In genomic region chr7:29061522-29062037, GRCm38 (mm10) we compare ENCODE assay signal across 8 mouse cellular contexts.
DNase-seq lines count a peak whose midpoint lies in the region; ATAC-seq lines count a peak whose summit lies in the region.

No protein-coding gene starts in this region.

- H3K4me2 ChIP-seq in heart, embryonic 12.5 days, result peak overlapping the region; percentile 46
- peak overlapping the region; percentile 19 for H3K4me2 ChIP-seq in forebrain, embryonic 12.5 days
- peak overlapping the region; percentile 23; the same call in 1 of the 2 replicates for H3K4me2 ChIP-seq in kidney, embryonic 16.5 days (replicated peaks; ENCODE audit: low read depth, low read length)
- H3K4me2 ChIP-seq in midbrain, embryonic 15.5 days, result 0 out of 2 replicates have a peak overlapping the region, but pooled peaks have one; percentile 14

- no peak for ATAC-seq in heart, embryonic 12.5 days (ENCODE audit: insufficient number of reproducible peaks, low FRiP score)
- ATAC-seq in forebrain, embryonic 12.5 days (ENCODE audit: low FRiP score), result no peak
- ATAC-seq in kidney, embryonic 16.5 days (ENCODE audit: low FRiP score, low TSS enrichment), result peak; percentile 25; the same call in 1 of the 2 replicates
- ATAC-seq in midbrain, embryonic 15.5 days (replicated peaks), result no peak

- H3K4me3 ChIP-seq in heart, embryonic 12.5 days, result no peak overlapping the region; the same call in 1 of the 2 replicates
- no peak overlapping the region for H3K4me3 ChIP-seq in forebrain, embryonic 12.5 days (replicated peaks)
- H3K4me3 ChIP-seq in kidney, embryonic 16.5 days (ENCODE audit: low read length), result no peak overlapping the region
- no peak overlapping the region for H3K4me3 ChIP-seq in midbrain, embryonic 15.5 days

- no peak for DNase-seq in heart, adult 11 months
- peak; percentile 89 for DNase-seq in Muller cell, postnatal 12 days (ENCODE audit: inconsistent ontology term)
- DNase-seq in adrenal gland, adult 18-20 months (ENCODE audit: low spot score in 2 of 2), result no peak
- no peak for DNase-seq in cerebellum, adult 11 months

- H3K4me1 ChIP-seq in heart, embryonic 12.5 days (replicated peaks), result no peaks in the 10 kb centered on the region; the same call in 1 of the 2 replicates
- no peaks in the 10 kb centered on the region; the same call in 1 of the 2 replicates for H3K4me1 ChIP-seq in forebrain, embryonic 12.5 days
- no peaks in the 10 kb centered on the region for H3K4me1 ChIP-seq in kidney, embryonic 16.5 days (ENCODE audit: insufficient read depth, low read length)
- H3K4me1 ChIP-seq in midbrain, embryonic 15.5 days, result no peaks in the 10 kb centered on the region

- no peak overlapping the region for H3K9ac ChIP-seq in heart, embryonic 12.5 days
- H3K9ac ChIP-seq in forebrain, embryonic 12.5 days, result no peak overlapping the region
- H3K9ac ChIP-seq in kidney, embryonic 16.5 days (replicated peaks; ENCODE audit: low read length), result no peak overlapping the region
- no peak overlapping the region for H3K9ac ChIP-seq in midbrain, embryonic 15.5 days

- peaks cover 73% of the 10 kb centered on the region for H3K27me3 ChIP-seq in heart, embryonic 12.5 days (replicated peaks)
- peaks cover 20% of the 10 kb centered on the region for H3K27me3 ChIP-seq in forebrain, embryonic 12.5 days
- H3K27me3 ChIP-seq in kidney, embryonic 16.5 days (ENCODE audit: insufficient read depth, low read length), result peaks cover 4% of the 10 kb centered on the region
- no peaks in the 10 kb centered on the region for H3K27me3 ChIP-seq in midbrain, embryonic 15.5 days (replicated peaks)

- no peaks in the 10 kb centered on the region for H3K9me3 ChIP-seq in heart, embryonic 12.5 days (replicated peaks)
- H3K9me3 ChIP-seq in forebrain, embryonic 12.5 days, result no peaks in the 10 kb centered on the region
- no peaks in the 10 kb centered on the region for H3K9me3 ChIP-seq in kidney, embryonic 16.5 days (ENCODE audit: low read length)
- H3K9me3 ChIP-seq in midbrain, embryonic 15.5 days, result no peaks in the 10 kb centered on the region

- no peaks in the 10 kb centered on the region for H3K36me3 ChIP-seq in heart, embryonic 12.5 days
- H3K36me3 ChIP-seq in forebrain, embryonic 12.5 days (replicated peaks), result no peaks in the 10 kb centered on the region
- no peaks in the 10 kb centered on the region for H3K36me3 ChIP-seq in kidney, embryonic 16.5 days (ENCODE audit: insufficient read depth, low read length)
- H3K36me3 ChIP-seq in midbrain, embryonic 15.5 days (replicated peaks), result no peaks in the 10 kb centered on the region

- WGBS in heart, embryonic 12.5 days, result 7% methylated on average over 19 of the region's 19 CpGs
- 7% methylated on average over 19 of the region's 19 CpGs for WGBS in forebrain, embryonic 12.5 days
- 11% methylated on average over 19 of the region's 19 CpGs for WGBS in kidney, embryonic 16.5 days
- 9% methylated on average over 19 of the region's 19 CpGs for WGBS in midbrain, embryonic 15.5 days

- H3K27ac ChIP-seq in heart, embryonic 12.5 days (ENCODE audit: poor library complexity, severe bottlenecking), result no peak overlapping the region
- no peak overlapping the region for H3K27ac ChIP-seq in forebrain, embryonic 12.5 days
- H3K27ac ChIP-seq in kidney, embryonic 16.5 days (ENCODE audit: low read length), result no peak overlapping the region
- H3K27ac ChIP-seq in midbrain, embryonic 15.5 days, result no peak overlapping the region; the same call in 1 of the 2 replicates
